Mouse (Mus musculus): ENCODE results near the gene Tdrd7.

GRCm38 (mm10) chr4:45972448-45972854 lies 7.3 kb downstream of the Tdrd7 start:
- TF ChIP-seq CTCF (IDR thresholded peaks at IDR 0.05; ENCODE audit: insufficient read depth, low read depth, low read length) (no peak), POLR2A (IDR thresholded peaks at IDR 0.05; ENCODE audit: insufficient read depth, low read depth, low read length) (no peak)

Data from olfactory bulb, adult 2 months (tissue).